Mouse (Mus musculus) urinary bladder, postnatal 14 days (tissue): Measurements from ENCODE around the gene Olfr1278.
"Not testable (repeated sequence)": the region's sequence is repeated elsewhere in the genome, so short reads cannot be mapped to it uniquely, and the experiment has no call there.

Experiments
- DNase-seq: peaks from one replicate; pipeline ENCODE4 v3.0.0; 2021; ENCODE audit warnings: low spot score

The Olfr1278 gene

DNA sequence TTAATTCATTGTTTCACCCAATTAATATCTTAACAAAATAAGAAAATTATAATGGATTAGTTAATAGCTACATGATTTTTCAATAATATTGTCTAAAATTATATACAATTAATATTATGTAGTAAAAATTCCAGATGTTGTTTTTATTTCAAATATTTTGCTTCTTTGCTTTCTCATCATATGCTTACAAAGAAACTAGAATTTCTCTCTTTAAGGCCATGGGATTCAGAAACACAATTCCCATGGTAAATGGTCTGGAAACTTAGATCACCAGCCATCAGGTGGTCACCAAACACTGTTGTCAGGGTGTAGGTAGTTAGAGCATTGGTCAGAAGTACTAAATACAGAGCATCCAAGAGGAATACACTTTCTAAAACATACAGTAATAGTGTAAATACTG, at the start of gene Olfr1278:
TSS of gene Olfr1278 (plus strand) at position 301 of the 400 bp plus-strand sequence.
- DNase-seq: no peak

DNA sequence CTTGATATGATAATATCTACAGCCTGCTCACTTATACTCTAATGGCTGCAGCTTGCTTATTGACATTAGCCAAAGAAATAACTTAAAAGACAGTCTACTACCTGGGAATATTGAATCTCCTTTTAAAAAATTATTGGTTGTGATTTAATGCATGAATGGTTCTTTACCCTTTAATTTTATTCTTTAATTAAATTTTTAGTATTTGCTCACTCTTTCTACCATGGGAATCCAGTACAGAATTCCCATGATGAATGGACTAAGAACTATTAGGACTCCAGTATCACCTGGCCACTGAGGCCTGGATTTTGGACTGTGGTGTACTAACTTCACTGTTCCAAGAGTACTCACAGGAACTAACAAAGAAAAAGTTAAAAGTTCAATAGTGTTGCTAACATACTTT, 35.7 kb upstream of the Olfr1278 start, which contains the start of gene Olfr1276:
TSS of gene Olfr1276 (plus strand) at position 301 of the 400 bp plus-strand sequence.
- no peak for DNase-seq

DNA sequence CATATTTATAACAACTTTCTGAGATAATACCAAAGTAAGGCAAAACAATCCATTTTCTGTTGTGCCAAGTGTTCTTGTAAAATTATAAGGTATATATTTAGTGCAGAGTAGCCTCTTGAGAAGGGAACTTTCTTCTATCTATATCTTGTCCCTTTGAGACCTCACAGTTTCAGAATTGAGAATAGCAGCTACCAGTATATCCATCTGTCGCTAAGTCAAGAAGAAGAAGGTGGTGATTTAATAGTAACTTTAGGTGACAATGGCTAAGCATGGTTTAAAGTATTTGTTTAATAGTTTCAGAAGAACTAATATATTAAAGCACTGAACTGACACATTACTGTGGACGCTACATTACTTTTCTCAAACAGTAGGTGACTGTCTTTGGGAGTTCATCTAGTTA, 15.9 kb upstream of the Olfr1278 start, which contains the start of gene Olfr1277:
TSS of gene Olfr1277 (minus strand) at position 101 of the 400 bp plus-strand sequence.
- no peak for DNase-seq

DNA sequence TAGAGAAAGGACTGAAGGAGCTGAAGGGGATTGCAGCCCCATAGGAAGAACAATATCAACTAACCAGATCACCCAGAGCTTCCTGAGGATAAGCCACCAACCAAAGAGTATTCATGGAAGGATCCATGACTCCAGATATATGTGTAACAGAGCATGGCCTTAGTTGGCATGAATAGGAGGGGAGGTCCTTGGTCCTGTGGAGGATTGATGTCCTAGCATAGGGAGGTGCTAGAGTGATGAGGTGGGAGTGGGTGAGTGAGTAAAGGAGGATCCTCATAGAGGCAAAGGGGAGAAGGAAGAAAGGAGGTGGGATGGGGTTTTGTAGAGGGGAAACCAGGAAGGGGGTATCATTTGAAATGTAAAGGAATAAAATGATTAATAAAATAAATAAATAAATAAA, 8.6 kb downstream of the Olfr1278 start:
- DNase-seq: no peak

DNA sequence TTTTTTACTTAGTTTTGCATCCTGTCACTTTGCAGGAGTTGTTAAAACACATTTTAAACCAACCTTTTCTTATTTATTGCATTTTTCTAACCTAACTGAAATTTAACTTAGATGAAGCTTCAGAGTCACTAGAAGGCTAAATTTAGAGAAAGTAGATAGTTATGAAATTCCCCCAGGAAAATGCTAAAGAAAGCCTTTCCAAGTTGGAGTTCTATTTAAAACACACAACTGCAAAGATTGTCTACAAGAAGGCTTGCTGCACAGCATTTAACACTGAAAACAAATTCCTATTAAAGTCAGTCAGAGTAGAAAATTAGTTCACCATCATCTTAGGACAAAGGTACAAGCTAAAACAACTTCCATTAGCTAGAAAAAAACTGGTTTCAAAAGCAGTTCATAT, 10.4 kb downstream of the Olfr1278 start, which contains the start of gene Olfr1279:
TSS of gene Olfr1279 (plus strand) at position 262 of the 400 bp plus-strand sequence.
- no peak for DNase-seq

DNA sequence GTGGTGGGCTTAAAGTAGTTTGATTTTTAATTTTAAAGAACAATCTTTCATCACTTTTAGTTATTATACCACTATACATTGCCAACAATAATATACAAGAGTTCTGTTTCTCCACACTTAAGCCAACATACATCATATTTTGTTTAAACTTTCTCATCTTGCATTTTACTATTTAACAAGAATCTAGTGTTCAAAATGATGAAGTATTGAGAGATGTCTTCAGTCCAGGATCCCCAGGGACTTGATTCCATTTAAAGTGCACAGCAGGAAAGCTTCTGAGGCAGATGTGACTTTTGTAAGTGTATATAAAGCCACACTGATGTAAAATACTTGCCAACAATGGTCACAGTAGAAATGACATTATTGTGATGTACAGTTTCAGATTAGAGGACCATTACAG, 23.8 kb downstream of the Olfr1278 start, which contains the start of gene Olfr1280:
TSS of gene Olfr1280 (plus strand) at position 301 of the 400 bp plus-strand sequence.
- DNase-seq: no peak

DNA sequence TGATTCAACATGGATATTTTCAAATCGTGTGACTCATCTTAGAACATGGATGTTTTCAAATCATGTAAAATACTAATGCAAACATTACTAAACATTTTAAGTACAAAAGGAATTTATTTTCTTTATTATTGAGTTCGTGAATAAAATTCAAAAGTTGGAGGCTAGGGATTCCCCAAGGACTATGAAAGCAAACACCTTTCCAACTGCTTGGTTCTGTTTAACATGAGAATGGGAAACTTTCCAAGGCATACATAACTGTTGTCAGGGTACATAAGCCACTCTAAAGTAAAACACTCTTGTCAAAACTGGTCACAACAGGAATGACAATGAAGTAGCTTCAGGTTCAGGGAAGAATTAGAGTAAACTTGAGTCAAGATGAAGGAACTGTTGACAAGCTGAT, 36.3 kb downstream of the Olfr1278 start, which contains the start of gene Olfr1281:
TSS of gene Olfr1281 (plus strand) at position 301 of the 400 bp plus-strand sequence.
- DNase-seq: no peak

DNA sequence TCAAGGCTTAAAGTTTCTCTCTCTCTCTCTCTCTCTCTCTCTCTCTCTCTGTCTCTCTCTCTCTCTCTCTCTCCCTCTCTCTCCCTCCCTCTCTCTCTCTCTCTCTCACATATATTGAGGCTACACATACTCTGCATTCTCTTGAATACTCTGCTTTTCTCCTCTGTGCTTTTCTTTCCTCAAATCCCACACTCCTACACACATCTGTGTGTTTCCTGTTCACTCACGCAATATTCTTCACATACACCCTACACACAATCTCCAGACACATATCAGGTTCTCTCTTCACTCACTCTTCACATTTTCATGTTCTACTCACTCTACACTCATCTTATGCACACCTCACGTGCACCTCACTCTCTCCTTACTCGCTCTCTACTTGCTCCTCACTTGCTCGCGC, 43.8 kb downstream of the Olfr1278 start:
- not testable (repeated sequence) for DNase-seq

DNA sequence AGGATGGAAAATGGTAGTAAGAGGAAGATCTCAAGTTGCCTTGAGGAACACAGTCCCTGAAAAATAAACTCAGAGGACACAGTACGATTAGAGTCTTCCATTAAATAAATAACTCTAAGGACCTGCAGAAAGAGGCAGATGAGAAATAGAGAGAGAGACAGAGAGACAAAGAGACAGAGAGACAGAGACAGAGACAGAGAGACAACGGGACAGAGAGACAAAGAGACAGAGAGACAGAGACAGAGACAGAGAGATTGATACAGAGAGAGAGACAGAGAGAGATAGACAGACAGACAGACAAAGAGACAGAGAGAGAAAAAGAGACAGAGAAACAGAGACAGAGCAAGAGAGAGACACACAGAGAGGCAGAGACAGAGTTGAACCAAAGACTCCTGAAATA, 46.0 kb downstream of the Olfr1278 start, which contains the start of gene Olfr1282:
TSS of gene Olfr1282 (minus strand) at position 101 of the 400 bp plus-strand sequence.
- no peak for DNase-seq
